Mouse (Mus musculus): ENCODE data around the gene Abcc9. TPM values are rescaled to one million over a fixed set of nuclear protein-coding genes. Genes with fewer than 3 reads are reported as not detected.

Abcc9 gene
- polyA plus RNA-seq, 1 experiment from 2014 or later, result 3.1 TPM

GRCm38 (mm10) chr6:142738225-142738624 is 36.1 kb upstream of the Abcc9 start:
- 97% methylated on average over 2 of the region's 2 CpGs for WGBS
- no peaks in the 10 kb centered on the region for H3K9me3 ChIP-seq (replicated peaks; ENCODE audit: control insufficient read depth, low read length, poor library complexity, severe bottlenecking)
- H3K4me3 ChIP-seq (ENCODE audit: low read depth, low read length), result no peak overlapping the region
- no peaks in the 10 kb centered on the region for H3K4me1 ChIP-seq (ENCODE audit: control insufficient read depth, insufficient read depth, low read length)
- H3K27ac ChIP-seq (ENCODE audit: low read length), result no peak overlapping the region
- ATAC-seq, result no peak
- H3K36me3 ChIP-seq (ENCODE audit: control insufficient read depth, insufficient read depth, low read length), result no peaks in the 10 kb centered on the region
- no peak overlapping the region for H3K4me2 ChIP-seq (ENCODE audit: low read length)
- no peak overlapping the region for H3K9ac ChIP-seq (ENCODE audit: low read depth, low read length)
- no peaks in the 10 kb centered on the region for H3K27me3 ChIP-seq (ENCODE audit: control insufficient read depth, insufficient read depth, low read depth, low read length)

- H3K27me3 ChIP-seq (ENCODE audit: control insufficient read depth, insufficient read depth, low read depth, low read length), result no peaks in the 10 kb centered on the region
- H3K27ac ChIP-seq (ENCODE audit: low read length), result no peak overlapping the region
- no peaks in the 10 kb centered on the region for H3K9me3 ChIP-seq (replicated peaks; ENCODE audit: control insufficient read depth, low read length, poor library complexity, severe bottlenecking)
- no peaks in the 10 kb centered on the region for H3K4me1 ChIP-seq (ENCODE audit: control insufficient read depth, insufficient read depth, low read length)
- no peaks in the 10 kb centered on the region for H3K36me3 ChIP-seq (ENCODE audit: control insufficient read depth, insufficient read depth, low read length)
- no peak overlapping the region for H3K4me2 ChIP-seq (ENCODE audit: low read length)
- no peak overlapping the region for H3K4me3 ChIP-seq (ENCODE audit: low read depth, low read length)
- H3K9ac ChIP-seq (ENCODE audit: low read depth, low read length), result no peak overlapping the region
- WGBS, result 51% methylated on average over 8 of the region's 8 CpGs
- ATAC-seq, result no peak
Measured at GRCm38 (mm10) chr6:142735302-142736005, 33.3 kb upstream of the Abcc9 start.

- H3K4me2 ChIP-seq (ENCODE audit: low read length), result no peak overlapping the region
- no peak overlapping the region for H3K4me3 ChIP-seq (ENCODE audit: low read depth, low read length)
- 73% methylated on average over 14 of the region's 14 CpGs for WGBS
- H3K9ac ChIP-seq (ENCODE audit: low read depth, low read length), result no peak overlapping the region
- H3K36me3 ChIP-seq (ENCODE audit: control insufficient read depth, insufficient read depth, low read length), result no peaks in the 10 kb centered on the region
- no peaks in the 10 kb centered on the region for H3K9me3 ChIP-seq (replicated peaks; ENCODE audit: control insufficient read depth, low read length, poor library complexity, severe bottlenecking)
- no peaks in the 10 kb centered on the region for H3K27me3 ChIP-seq (ENCODE audit: control insufficient read depth, insufficient read depth, low read depth, low read length)
- no peak for ATAC-seq
- H3K27ac ChIP-seq (ENCODE audit: low read length), result no peak overlapping the region
- no peaks in the 10 kb centered on the region for H3K4me1 ChIP-seq (ENCODE audit: control insufficient read depth, insufficient read depth, low read length)
Measured at GRCm38 (mm10) chr6:142732567-142733290, 30.6 kb upstream of the Abcc9 start.

GRCm38 (mm10) chr6:142726032-142726431 is 23.9 kb upstream of the Abcc9 start:
- 94% methylated on average over 4 of the region's 4 CpGs for WGBS
- no peak for ATAC-seq
- Histone ChIP-seq H3K4me2 (ENCODE audit: low read length) (no peak overlapping the region), H3K27ac (ENCODE audit: low read length) (no peak overlapping the region), H3K9ac (ENCODE audit: low read depth, low read length) (no peak overlapping the region), H3K36me3 (ENCODE audit: control insufficient read depth, insufficient read depth, low read length) (no peaks in the 10 kb centered on the region), H3K9me3 (replicated peaks; ENCODE audit: control insufficient read depth, low read length, poor library complexity, severe bottlenecking) (no peaks in the 10 kb centered on the region), H3K4me3 (ENCODE audit: low read depth, low read length) (no peak overlapping the region), H3K4me1 (ENCODE audit: control insufficient read depth, insufficient read depth, low read length) (no peaks in the 10 kb centered on the region), H3K27me3 (ENCODE audit: control insufficient read depth, insufficient read depth, low read depth, low read length) (no peaks in the 10 kb centered on the region)

- H3K9me3 ChIP-seq (replicated peaks; ENCODE audit: control insufficient read depth, low read length, poor library complexity, severe bottlenecking), result no peaks in the 10 kb centered on the region
- no peak overlapping the region for H3K4me2 ChIP-seq (ENCODE audit: low read length)
- H3K36me3 ChIP-seq (ENCODE audit: control insufficient read depth, insufficient read depth, low read length), result no peaks in the 10 kb centered on the region
- no peak overlapping the region for H3K9ac ChIP-seq (ENCODE audit: low read depth, low read length)
- ATAC-seq, result no peak
- no peaks in the 10 kb centered on the region for H3K4me1 ChIP-seq (ENCODE audit: control insufficient read depth, insufficient read depth, low read length)
- no peak overlapping the region for H3K27ac ChIP-seq (ENCODE audit: low read length)
- H3K4me3 ChIP-seq (ENCODE audit: low read depth, low read length), result no peak overlapping the region
- 95% methylated on average over 8 of the region's 8 CpGs for WGBS
- no peaks in the 10 kb centered on the region for H3K27me3 ChIP-seq (ENCODE audit: control insufficient read depth, insufficient read depth, low read depth, low read length)
Measured at GRCm38 (mm10) chr6:142721731-142722130, 19.6 kb upstream of the Abcc9 start.

- Histone ChIP-seq H3K4me3 (ENCODE audit: low read depth, low read length) (no peak overlapping the region), H3K36me3 (ENCODE audit: control insufficient read depth, insufficient read depth, low read length) (no peaks in the 10 kb centered on the region), H3K27ac (ENCODE audit: low read length) (no peak overlapping the region), H3K9ac (ENCODE audit: low read depth, low read length) (no peak overlapping the region), H3K4me1 (ENCODE audit: control insufficient read depth, insufficient read depth, low read length) (no peaks in the 10 kb centered on the region), H3K9me3 (replicated peaks; ENCODE audit: control insufficient read depth, low read length, poor library complexity, severe bottlenecking) (no peaks in the 10 kb centered on the region), H3K27me3 (ENCODE audit: control insufficient read depth, insufficient read depth, low read depth, low read length) (no peaks in the 10 kb centered on the region), H3K4me2 (ENCODE audit: low read length) (no peak overlapping the region)
- 80% methylated on average over 6 of the region's 6 CpGs for WGBS
- ATAC-seq, result no peak
Measured at GRCm38 (mm10) chr6:142720641-142721040, 18.5 kb upstream of the Abcc9 start.

- H3K4me1 ChIP-seq (ENCODE audit: control insufficient read depth, insufficient read depth, low read length), result no peaks in the 10 kb centered on the region
- no peaks in the 10 kb centered on the region for H3K9me3 ChIP-seq (replicated peaks; ENCODE audit: control insufficient read depth, low read length, poor library complexity, severe bottlenecking)
- H3K4me2 ChIP-seq (ENCODE audit: low read length), result no peak overlapping the region
- H3K36me3 ChIP-seq (ENCODE audit: control insufficient read depth, insufficient read depth, low read length), result no peaks in the 10 kb centered on the region
- ATAC-seq, result no peak
- no peaks in the 10 kb centered on the region for H3K27me3 ChIP-seq (ENCODE audit: control insufficient read depth, insufficient read depth, low read depth, low read length)
- WGBS, result 79% methylated on average over 7 of the region's 7 CpGs
- H3K9ac ChIP-seq (ENCODE audit: low read depth, low read length), result no peak overlapping the region
- no peak overlapping the region for H3K27ac ChIP-seq (ENCODE audit: low read length)
- no peak overlapping the region for H3K4me3 ChIP-seq (ENCODE audit: low read depth, low read length)
Measured at GRCm38 (mm10) chr6:142718167-142718566, 16.1 kb upstream of the Abcc9 start.

GRCm38 (mm10) chr6:142717186-142717585 is 15.1 kb upstream of the Abcc9 start:
- H3K36me3 ChIP-seq (ENCODE audit: control insufficient read depth, insufficient read depth, low read length), result no peaks in the 10 kb centered on the region
- no peak for ATAC-seq
- 68% methylated on average over 4 of the region's 4 CpGs for WGBS
- H3K4me1 ChIP-seq (ENCODE audit: control insufficient read depth, insufficient read depth, low read length), result no peaks in the 10 kb centered on the region
- no peaks in the 10 kb centered on the region for H3K9me3 ChIP-seq (replicated peaks; ENCODE audit: control insufficient read depth, low read length, poor library complexity, severe bottlenecking)
- no peak overlapping the region for H3K4me2 ChIP-seq (ENCODE audit: low read length)
- H3K9ac ChIP-seq (ENCODE audit: low read depth, low read length), result no peak overlapping the region
- H3K27ac ChIP-seq (ENCODE audit: low read length), result no peak overlapping the region
- H3K27me3 ChIP-seq (ENCODE audit: control insufficient read depth, insufficient read depth, low read depth, low read length), result no peaks in the 10 kb centered on the region; the same call in 1 of the 2 replicates
- H3K4me3 ChIP-seq (ENCODE audit: low read depth, low read length), result no peak overlapping the region

- H3K4me1 ChIP-seq (ENCODE audit: control insufficient read depth, insufficient read depth, low read length), result no peaks in the 10 kb centered on the region
- H3K4me3 ChIP-seq (ENCODE audit: low read depth, low read length), result no peak overlapping the region
- no peak overlapping the region for H3K27ac ChIP-seq (ENCODE audit: low read length)
- no peak overlapping the region for H3K9ac ChIP-seq (ENCODE audit: low read depth, low read length)
- no peak overlapping the region for H3K4me2 ChIP-seq (ENCODE audit: low read length)
- 86% methylated on average over 8 of the region's 8 CpGs for WGBS
- ATAC-seq, result no peak
- H3K27me3 ChIP-seq (ENCODE audit: control insufficient read depth, insufficient read depth, low read depth, low read length), result no peaks in the 10 kb centered on the region; the same call in 1 of the 2 replicates
- H3K36me3 ChIP-seq (ENCODE audit: control insufficient read depth, insufficient read depth, low read length), result no peaks in the 10 kb centered on the region
- H3K9me3 ChIP-seq (replicated peaks; ENCODE audit: control insufficient read depth, low read length, poor library complexity, severe bottlenecking), result no peaks in the 10 kb centered on the region
Measured at GRCm38 (mm10) chr6:142715026-142715425, 12.9 kb upstream of the Abcc9 start.

Data from midbrain, embryonic 16.5 days (tissue).